Mouse (Mus musculus): Measurements from ENCODE around the gene Lefty2.
"Not testable (repeated sequence)": the region's sequence is repeated elsewhere in the genome, so short reads cannot be mapped to it uniquely, and the experiment has no call there.

Lefty2 gene

DNA sequence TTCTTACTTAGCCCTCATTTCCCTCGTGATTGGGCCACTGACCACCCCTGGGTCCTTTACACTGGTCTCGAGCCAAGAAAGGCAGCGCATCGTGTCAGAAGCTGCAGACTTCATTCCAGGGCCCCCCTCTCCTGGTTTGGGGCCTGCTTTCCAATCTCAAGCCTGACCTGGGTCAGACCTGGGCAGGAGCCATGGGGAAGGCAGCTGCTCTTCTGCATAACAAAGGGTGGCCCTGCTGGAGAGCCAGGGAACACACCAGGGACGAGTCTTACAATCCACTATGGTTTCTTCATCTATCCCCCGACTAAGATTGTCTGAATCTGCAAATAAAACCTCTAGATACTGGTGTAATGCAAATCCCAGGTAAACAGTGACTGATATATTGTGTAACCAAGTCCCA is 40.8 kb downstream of the Lefty2 start:
- in situ Hi-C loops (cut with MseI, MboI) = no loop called here

DNA sequence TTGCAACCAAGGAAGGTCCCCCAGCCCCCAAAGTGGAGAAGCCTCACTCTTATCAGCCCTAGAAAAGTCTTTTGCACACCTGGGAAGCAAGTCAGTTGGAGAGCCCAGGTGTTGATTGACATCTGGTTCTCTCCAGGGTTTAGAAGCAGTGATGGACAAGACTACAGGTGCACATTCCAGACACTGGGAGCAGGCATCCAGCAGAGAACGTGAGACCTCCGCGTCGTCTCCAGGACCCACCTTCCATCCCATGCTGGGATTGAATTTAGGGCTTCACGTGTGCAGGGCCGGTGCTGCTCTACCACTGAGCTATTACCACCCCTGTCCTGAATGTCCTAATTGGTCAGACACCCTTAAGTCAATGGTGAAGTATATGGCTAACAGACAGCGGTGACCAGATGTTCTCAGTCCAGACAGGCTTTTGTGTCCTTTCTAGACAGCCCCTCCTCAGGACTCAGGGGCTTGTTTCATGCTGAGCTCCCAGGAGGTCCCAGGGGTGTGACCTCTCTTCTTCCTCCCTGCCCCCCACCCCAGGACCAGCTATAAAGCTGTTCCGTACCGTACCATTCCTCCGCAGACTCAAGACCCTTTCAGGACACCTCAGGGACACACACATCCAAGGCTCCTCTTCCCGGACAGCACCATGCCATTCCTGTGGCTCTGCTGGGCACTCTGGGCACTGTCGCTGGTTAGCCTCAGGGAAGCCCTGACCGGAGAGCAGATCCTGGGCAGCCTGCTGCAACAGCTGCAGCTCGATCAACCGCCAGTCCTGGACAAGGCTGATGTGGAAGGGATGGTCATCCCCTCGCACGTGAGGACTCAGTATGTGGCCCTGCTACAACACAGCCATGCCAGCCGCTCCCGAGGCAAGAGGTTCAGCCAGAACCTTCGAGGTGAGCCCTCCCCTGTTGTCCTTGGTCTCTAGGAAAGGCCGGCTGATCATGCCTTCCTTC is 41.8 kb downstream of the Lefty2 start, which contains the start of gene Lefty1:
Lefty1 (plus strand) TSS at position 556 of the 953 bp plus-strand sequence.
- in situ Hi-C loops (cut with MseI, MboI) = no loop called here

DNA sequence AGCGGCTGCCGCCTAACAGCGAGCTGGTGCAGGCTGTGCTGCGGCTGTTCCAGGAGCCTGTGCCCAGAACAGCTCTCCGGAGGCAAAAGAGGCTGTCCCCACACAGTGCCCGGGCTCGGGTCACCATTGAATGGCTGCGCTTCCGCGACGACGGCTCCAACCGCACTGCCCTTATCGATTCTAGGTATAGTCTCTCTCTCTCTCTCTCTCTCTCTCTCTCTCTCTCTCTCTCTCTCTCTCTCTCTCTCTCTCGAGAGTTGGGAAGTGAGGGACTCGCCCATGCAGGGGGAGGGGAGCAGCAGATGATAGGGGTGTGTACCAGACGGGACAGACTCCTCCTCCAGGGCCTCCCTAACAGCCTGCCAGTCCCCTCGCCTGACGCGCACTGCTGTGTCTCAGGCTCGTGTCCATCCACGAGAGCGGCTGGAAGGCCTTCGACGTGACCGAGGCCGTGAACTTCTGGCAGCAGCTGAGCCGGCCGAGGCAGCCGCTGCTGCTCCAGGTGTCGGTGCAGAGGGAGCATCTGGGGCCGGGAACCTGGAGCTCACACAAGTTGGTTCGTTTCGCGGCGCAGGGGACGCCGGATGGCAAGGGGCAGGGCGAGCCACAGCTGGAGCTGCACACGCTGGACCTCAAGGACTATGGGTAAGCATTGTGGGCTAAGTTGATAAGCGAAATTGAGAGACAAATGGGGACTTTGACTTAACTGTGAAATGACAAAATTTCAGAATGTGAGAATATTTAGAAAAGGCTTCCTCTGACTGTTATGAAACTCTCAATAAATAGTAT is 43.9 kb downstream of the Lefty2 start:
- in situ Hi-C loops (cut with MseI, MboI) = not testable (repeated sequence)

DNA sequence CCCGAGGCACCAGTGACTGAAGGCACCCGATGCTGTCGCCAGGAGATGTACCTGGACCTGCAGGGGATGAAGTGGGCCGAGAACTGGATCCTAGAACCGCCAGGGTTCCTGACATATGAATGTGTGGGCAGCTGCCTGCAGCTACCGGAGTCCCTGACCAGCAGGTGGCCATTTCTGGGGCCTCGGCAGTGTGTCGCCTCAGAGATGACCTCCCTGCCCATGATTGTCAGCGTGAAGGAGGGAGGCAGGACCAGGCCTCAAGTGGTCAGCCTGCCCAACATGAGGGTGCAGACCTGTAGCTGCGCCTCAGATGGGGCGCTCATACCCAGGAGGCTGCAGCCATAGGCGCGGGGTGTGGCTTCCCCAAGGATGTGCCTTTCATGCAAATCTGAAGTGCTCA is 44.7 kb downstream of the Lefty2 start:
- in situ Hi-C loops (cut with MseI, MboI) = not testable (repeated sequence)

DNA sequence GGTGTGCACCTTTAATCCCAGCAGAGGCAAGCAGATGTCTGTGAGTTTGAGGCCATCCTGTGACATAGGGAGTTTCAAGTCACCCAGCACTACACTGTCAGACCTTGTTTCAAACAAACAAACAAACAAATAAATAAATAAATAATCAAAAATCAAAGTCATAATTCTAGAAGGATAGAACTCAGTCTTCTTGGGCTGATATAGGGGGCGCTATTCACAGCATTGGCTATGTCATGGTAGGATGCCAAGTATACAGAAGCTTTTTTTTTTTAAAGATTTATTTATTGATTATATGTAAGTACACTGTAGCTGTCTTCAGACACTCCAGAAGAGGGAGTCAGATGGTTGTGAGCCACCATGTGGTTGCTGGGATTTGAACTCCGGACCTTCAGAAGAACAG is 45.9 kb downstream of the Lefty2 start:
- in situ Hi-C loops (cut with MseI, MboI) = not testable (repeated sequence)

DNA sequence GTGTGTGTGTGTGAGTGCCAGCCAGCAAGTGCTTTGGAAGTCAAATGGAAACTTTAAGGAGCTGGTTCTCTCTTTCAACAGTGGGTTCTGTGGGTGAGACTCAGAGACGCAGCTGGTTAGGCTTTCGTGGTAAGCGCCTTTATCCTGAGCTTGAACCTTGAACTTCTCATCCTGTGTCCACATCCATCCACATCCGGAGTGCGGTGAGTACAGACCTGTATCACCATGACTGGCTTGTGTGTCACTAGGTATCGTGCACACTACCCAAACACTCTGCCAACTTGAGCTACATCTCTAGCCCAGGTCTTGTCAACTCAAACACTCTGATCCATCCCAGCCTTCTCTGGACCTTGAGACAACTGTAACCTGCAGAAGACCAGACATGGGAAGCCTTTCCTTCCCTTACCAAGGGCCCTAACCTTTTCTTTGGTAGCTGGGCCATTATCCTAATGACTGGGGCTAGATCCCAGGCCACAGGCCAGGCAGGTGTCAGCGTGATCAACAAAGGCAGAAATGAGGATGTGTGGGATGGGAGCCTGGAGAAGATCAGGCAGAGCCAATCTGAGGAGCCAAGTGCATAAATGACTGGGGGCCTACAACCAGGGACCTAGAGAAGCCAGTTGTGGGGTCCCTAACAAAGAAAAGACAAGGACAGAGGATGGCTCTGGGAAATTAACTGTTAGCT is 48.0 kb downstream of the Lefty2 start:
- in situ Hi-C loops (cut with MseI, MboI) = no loop called here

DNA sequence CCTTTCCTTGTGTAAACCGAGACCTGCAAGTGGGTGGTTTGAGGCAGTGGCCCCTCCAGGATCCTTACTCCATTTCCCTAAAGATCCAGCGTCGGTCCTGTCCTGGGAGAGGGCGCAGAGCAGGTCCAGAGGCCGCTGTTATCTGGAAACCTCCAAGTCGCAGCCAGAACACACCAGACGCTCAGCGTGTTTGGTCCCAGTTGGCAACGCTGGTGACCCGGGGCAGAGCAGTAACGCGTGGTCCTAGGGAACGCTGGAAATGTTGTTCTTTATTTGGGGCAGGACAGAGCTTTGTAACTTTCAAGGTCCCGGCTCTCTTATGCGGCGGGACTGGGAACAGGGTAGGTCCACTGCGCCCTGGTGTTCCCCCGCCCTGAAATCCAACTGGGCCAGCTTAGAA is 48.8 kb downstream of the Lefty2 start:
- in situ Hi-C loops (cut with MseI, MboI) = no loop called here

DNA sequence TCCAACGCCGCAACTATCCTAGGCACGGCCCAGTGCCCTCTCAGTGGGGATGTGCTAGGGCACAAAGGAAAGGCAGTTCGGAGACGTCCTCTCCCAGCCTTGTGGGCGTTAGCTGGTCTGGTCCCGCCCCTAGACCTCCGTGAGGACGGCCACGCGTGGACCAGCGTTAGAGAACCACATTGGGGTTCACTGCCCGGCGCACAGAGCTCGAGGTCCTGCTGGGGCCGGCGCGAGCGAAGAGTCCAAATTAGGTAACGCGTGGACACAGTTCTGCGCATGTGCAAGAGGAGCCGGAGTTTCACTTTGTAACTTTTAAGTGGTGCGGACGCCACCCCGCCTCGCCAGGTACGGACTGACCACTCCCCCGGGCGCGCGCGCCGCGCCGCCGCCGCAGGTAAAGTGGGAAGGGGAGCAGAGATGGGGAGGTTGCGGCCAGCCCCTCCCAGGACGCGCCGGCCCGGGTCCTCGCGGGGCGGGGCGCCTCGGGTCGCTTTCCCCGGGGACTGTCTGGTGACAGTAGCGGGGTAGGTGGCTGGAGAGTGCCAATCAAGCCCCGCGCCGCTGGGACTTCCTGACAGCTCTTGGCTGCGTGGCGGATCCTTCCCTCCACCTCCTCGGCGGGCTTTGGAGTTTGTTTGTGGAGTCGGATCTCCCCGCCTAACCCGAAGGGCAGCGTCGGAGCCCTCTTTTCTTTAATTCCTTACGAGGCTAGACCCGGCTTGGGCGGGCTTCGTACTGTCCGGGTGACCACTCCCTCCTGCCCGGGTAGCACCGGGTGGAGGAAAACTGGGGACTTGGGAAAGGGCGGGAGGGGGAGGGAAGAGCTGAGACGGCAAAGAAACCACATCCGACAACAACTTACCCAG is 49.5 kb downstream of the Lefty2 start, which contains the start of gene Tmem63a:
Tmem63a (plus strand) TSS at position 179 of the 866 bp plus-strand sequence.
- in situ Hi-C loops (cut with MseI, MboI) = no loop called here

DNA sequence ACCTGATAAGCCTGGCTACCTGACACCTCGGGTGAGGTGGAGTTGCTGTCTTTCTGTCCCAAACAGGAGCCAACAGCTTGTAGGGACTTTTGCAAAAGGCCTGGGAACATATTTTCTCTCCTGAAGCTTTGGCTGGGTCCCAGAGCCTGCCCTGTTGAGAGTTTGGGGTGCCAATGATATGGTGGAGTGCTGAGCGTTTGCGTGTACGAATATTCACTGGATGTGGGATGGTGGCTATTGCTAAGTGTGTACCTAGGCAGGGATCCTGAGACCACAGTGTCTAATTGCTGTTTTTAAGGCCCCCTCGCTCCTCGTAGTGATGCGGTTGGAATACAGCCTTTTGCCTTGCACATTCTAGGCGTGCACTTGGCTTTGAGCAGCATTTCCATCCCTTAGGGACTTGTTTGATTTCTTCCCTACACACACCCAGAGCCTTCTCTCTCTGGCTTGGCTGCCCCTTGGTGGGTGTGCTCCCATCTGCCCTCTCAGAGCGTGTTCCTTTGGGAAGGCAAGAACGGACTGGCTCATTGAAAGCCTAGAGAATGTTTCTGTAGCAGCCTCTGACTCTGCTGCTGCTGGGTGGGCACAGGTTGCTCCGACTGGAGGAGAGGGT is 50.2 kb downstream of the Lefty2 start:
- in situ Hi-C loops (cut with MseI, MboI) = no loop called here

DNA sequence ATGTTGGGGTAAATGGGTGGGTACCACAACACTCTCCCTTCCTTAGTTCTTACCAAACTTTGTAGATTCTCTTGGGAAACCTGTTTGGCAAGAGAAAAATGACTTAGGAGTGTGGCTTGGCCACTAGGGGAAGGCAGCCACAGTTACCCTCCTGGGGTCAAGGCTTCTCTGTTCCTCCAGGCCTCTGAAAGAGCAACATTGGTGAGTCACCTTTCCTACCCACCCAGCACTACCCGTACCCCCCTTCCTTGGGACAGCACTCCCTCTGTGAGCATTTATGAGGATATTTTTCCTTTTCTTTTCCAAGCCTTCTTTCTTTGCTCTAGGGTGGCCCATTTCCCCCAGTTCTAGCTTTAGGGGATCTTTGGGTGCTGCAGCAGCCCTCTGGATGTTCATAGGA is 51.0 kb downstream of the Lefty2 start:
- in situ Hi-C loops (cut with MseI, MboI) = no loop called here

DNA sequence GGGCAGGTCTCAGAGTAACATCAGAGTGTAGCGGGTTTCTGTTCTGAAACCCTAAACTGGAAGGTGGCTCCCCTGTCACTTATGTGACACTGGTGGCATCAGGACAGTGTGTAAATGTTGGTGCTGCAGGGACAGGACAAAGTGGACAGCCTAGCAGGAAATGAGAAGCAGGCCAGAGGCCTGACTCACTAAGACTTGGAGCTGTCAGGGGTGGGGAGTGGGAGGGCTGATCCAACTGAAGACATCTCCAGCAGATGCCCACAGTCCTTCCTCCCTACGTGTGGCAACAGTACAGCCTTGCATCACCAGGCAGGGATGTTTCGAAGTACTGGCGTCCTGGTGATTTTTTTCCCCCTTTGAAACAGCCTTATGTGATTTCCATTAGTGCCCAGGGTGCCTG is 51.6 kb downstream of the Lefty2 start:
- in situ Hi-C loops (cut with MseI, MboI) = no loop called here

DNA sequence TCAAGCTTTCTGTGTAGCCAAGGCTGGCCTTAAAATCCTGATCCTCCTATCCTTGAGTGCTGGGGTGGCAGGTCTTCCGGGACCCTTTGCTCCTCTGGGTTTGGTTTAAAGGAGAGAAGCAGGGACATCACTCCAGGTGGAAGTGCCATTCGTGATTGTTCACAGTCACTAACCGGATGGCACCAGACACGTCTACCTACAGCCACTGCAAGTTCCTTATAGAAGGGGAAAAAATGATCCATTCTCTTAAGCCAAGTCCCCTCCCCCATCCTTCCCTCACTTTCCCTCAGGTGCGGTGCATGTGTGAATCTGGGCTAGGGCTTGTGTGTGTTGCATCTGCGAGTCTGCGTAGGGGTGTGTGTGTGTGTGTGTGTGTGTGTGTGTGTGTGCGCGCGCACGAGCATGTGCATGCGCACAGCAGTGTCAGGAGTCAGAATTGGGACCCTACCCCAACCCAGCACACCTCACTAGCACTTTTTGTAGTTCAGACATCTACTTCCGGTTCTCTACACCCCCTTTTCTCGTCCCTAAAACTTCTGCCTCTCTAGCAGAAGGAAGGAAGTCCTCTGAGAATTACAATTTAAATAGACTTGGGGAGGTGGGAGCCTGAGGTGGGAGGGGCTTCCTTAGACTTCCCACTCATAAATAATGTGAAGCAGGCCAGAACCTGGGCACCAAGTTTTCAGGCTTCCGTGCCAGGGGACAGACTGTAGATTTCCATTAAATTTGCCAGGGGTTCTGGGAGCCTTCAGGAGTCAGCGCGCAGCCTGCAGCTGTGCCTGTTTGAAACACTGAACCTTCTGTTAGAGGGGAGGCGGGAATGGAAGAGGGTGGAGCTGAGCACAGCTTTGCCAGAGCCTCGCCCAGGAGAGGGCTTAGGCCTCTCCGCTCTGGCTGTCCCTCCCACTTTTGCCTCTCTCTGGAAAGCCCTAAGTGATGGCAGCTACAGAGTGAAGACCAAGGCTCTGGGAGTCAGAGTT is 52.4 kb downstream of the Lefty2 start:
- in situ Hi-C loops (cut with MseI, MboI) = no loop called here

DNA sequence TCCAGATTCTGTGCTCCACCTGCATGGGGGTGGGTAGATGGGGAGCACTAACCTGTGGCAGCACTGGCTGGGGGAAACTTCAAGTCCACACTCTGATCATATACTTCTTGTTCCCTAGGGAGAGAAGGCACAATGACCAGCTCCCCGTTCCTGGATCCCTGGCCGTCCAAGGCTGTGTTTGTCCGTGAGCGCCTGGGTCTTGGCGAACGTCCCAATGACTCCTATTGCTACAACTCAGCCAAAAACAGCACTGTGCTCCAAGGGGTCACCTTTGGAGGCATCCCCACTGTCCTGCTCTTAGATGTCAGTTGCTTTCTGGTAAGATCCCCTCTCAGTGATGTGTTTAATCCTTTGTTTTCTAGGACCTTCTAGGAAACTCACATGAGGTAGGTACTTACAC is 53.5 kb downstream of the Lefty2 start:
- in situ Hi-C loops (cut with MseI, MboI) = no loop called here

Data from mouse trophoblast stem cell (cell line).